Mouse (Mus musculus) inflammation-experienced regulatory T-cells, adult 6 months (primary cell): ENCODE data around the gene Spata16. TPM values are rescaled to one million over a fixed set of nuclear protein-coding genes. Genes with fewer than 3 reads are reported as not detected.

Source experiments
- ATAC-seq: one replicate; pipeline ENCODE4 v1.8.0; 2017
- polyA plus RNA-seq, 3 experiments: library from polyadenylated mRNA; unstranded; fragments of 100-300 nt; shearing (Covaris generic); gene quantifications; one replicate each; pipeline ENCODE4 v1.2.1; 2017

Spata16 gene
- polyA plus RNA-seq, 3 experiments from 2014 or later: not detected

GRCm38 (mm10) chr3:26832954-26833353 is 195.5 kb downstream of the Spata16 start:
- ATAC-seq: no peak

GRCm38 (mm10) chr3:26834178-26835050 is 197.0 kb downstream of the Spata16 start:
- no peak for ATAC-seq

- no peak for ATAC-seq
Observed at GRCm38 (mm10) chr3:26835051-26835755, 197.8 kb downstream of the Spata16 start.

- ATAC-seq: no peak
Observed at GRCm38 (mm10) chr3:26845041-26845440, 207.6 kb downstream of the Spata16 start.

- ATAC-seq: no peak
Observed at GRCm38 (mm10) chr3:26847935-26848334, 210.5 kb downstream of the Spata16 start.

- ATAC-seq: no peak
Observed at GRCm38 (mm10) chr3:26850207-26850606, 212.8 kb downstream of the Spata16 start.

GRCm38 (mm10) chr3:26850691-26851563 is 213.5 kb downstream of the Spata16 start:
- ATAC-seq: no peak

- no peak for ATAC-seq
Observed at GRCm38 (mm10) chr3:26853557-26853956, 216.1 kb downstream of the Spata16 start.

- no peak for ATAC-seq
Observed at GRCm38 (mm10) chr3:26874706-26875105, 237.3 kb downstream of the Spata16 start.

- no peak for ATAC-seq
Observed at GRCm38 (mm10) chr3:26877291-26877690, 239.9 kb downstream of the Spata16 start.

GRCm38 (mm10) chr3:26916607-26917006 is 279.2 kb downstream of the Spata16 start:
- no peak for ATAC-seq

- no peak for ATAC-seq
Observed at GRCm38 (mm10) chr3:26920986-26921385, 283.6 kb downstream of the Spata16 start.

GRCm38 (mm10) chr3:26921576-26921975 is 284.2 kb downstream of the Spata16 start:
- ATAC-seq: no peak

- no peak for ATAC-seq
Observed at GRCm38 (mm10) chr3:26923391-26923790, 286.0 kb downstream of the Spata16 start.

- no peak for ATAC-seq
Observed at GRCm38 (mm10) chr3:26924212-26924611, 286.8 kb downstream of the Spata16 start.

- no peak for ATAC-seq
Observed at GRCm38 (mm10) chr3:26933079-26933478, 295.7 kb downstream of the Spata16 start.

- no peak for ATAC-seq
Observed at GRCm38 (mm10) chr3:26936897-26937590, 299.6 kb downstream of the Spata16 start.

- ATAC-seq: no peak
Observed at GRCm38 (mm10) chr3:26966776-26967175, 329.4 kb downstream of the Spata16 start.

- ATAC-seq: no peak
Observed at GRCm38 (mm10) chr3:26968852-26969513, 331.6 kb downstream of the Spata16 start.

GRCm38 (mm10) chr3:26970529-26970928 is 333.1 kb downstream of the Spata16 start:
- ATAC-seq: no peak

GRCm38 (mm10) chr3:26971276-26971675 is 333.9 kb downstream of the Spata16 start:
- no peak for ATAC-seq

- ATAC-seq: no peak
Observed at GRCm38 (mm10) chr3:26972105-26972504, 334.7 kb downstream of the Spata16 start.
